Mouse (Mus musculus): Measurements from ENCODE around the gene Myocos.

Myocos gene

DNA sequence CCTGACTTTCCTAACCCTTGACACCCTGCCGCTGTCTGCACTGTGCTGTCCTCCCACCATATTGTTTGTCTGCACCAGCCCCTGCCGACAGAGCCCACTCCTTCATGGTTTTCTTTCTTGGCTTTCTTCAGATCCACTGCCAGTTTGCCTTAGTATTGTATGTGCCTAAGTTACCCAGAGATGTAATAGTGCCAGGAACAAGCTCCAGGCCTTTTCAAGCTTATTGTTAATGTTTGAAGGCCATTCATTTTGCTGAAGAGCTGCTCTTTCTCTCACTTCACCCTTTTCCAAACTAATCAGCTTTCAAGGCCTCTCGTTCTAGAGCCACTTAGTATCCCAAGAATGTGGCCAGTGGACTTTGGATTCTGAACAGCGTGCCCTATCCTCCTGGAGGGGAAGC is 46.8 kb downstream of the Myocos start:
- DNase-seq, result no peak

DNA sequence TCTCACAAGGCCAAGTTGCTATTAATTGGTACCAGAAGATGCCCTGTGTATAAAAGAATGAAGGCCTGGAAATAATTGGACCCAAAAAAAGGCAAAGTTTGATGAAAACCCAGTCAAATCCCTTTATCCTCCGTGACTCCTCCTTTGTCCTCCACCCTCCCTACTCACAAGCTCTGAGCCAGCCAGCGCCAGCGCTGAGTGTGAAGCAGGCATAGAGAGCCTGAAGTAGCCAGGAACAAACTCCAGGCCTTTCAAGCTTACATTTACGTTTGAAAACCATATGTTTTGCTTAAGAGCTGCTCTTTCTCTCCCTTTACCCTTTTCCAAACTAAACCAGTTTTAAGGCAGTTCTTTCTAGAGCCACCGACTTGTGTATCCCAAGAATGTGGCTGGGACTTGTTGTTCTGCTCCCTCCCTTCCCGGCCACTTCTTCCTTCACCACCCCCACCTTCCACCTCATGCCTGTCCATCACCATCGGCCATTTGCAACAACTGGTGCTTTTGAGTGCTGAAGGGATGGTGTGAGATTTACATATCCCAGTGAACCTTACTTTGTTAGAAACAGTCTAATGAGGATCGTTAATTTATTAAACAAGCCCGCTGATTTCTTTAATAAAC is 48.3 kb downstream of the Myocos start:
- no peak for DNase-seq

DNA sequence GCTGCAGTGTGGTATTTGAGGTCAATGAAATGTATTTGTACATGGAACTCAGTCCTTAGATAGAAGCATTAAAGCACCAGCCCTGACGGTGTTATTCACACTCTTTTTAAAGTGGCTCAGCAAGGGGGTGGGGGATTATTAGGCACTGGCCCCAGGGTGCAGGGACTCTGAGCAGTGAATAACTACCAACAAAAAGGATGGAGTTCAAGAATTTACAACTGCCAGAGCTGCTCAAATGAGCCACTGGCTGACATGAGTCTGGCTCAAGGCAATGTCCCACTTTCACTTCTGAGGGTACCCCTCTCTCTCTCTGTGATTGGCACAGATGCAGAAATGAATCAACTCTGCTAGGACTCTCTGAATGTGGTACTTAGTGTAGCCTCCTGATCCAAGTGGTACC is 49.9 kb downstream of the Myocos start:
- no peak for DNase-seq

DNA sequence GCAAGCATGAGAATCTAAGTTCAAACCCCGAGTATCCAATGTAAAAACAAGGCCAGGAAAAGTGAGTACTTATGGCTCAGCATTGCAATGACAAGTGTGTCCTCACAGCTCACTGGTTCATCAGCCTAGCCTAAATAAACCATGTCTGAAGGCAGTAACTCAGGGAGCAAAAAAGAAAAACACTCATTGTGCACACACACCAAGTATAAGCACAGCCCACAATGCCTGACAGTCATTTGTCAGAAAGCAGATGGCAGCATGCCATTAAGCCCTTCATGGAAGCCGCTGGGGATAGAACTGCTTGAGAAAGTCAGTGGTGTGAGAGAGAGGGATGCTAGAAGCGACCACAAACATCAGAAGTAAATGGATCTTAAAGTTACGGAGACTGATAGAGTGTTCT is 56.7 kb downstream of the Myocos start:
- no peak for DNase-seq

DNA sequence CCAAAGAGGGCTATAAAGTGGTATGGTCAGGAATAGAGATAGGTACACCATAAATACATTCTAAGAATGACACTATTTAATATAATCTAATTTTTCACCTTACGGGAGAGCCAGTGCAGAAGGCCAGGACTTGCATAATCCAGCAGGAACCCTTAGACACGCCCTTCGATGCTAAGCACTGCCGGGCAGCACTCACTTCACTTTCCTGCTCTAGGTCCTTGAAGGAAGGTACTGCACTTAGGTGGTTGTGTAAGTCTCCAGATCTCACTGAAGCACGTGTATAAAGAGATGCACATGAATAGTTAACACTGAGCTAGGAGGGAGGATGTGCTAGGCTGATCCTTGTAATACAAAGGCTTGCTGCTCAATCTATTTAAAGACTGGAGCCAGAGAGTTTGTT is 58.4 kb downstream of the Myocos start:
- no peak for DNase-seq

DNA sequence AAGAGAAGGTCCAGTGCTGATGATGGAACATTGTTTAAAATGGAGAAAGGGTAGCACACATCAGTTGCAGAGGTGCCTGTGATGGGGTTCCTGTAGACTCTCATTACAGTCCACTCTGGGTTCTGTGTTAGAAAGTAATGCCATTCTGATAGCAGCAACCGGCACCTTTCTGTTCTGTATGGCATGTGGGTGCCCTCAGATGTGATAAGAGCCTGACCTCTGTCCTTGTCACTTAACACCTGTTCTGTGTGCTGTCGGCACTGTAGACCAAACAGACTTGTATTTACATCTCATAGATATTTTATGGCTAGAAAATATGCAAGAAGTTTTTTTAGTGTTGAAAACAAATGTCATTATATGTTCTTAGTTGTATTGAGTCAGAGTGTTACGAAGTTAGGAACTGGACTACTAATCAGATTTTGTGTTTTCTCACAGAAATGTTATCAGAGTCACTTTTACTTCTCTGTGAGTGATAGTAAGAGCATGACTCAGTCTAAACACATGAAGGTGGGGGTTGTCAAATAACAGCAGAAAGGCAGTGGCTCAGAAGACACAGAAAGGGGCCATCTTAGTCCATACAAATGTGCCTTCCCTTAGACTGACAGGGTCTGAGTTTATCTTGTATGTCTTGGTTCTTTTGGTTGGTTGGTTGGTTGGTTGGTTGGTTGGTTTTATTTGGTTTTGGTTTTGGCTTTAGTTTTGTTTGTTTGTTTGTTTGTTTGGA is 60.5 kb downstream of the Myocos start:
- no peak for DNase-seq

Data from kidney, adult 18-20 months (tissue).